Mouse (Mus musculus): Measurements from ENCODE around the gene Gm20388. TPM values are rescaled to one million over a fixed set of nuclear protein-coding genes. Genes with fewer than 3 reads are reported as not detected.

Gm20388 gene
- total RNA-seq, 2 experiments from 2014 or later: 18.6 TPM; not detected in 1

Small RNAs within 50 kb of the gene (microRNA-seq; reads per million reads assigned to microRNA genes)
- gene Gm22715 (0 reads per million in 2 experiments), gene Gm24366 (0 reads per million in 2 experiments), gene Gm27530 (0 reads per million in 2 experiments), gene Mir1967 (0 reads per million in 2 experiments), gene Mir6396 (0 reads per million in 2 experiments), gene Mir7079 (0.25 to 2.4 reads per million in 2 experiments), gene Mir7080 (180 to 237 reads per million in 2 experiments), gene Mir7237 (0 to 0.50 reads per million in 2 experiments), gene Mir7687 (0.67 to 1.2 reads per million in 2 experiments)

Other genes starting within 250 kb of the Gm20388 start
- gene Wfdc1, start 244.5 kb upstream of the Gm20388 start, total RNA-seq (2021): 10 to 100 TPM in 1 of 2 experiments, 1 to 10 TPM in 1; 8.6 to 10.8 TPM
- 1 to 10 TPM; 1.9 to 2.1 TPM for gene Atp2c2, start 210.8 kb upstream of the Gm20388 start, total RNA-seq (2021)
- gene Tldc1, start 132.4 kb upstream of the Gm20388 start, total RNA-seq (2021): 10 to 100 TPM; 17.0 to 17.4 TPM
- gene Cotl1, start 70.3 kb upstream of the Gm20388 start, total RNA-seq (2021): 10 to 100 TPM; 57.2 to 62.6 TPM
- 1 to 10 TPM; 5.4 to 6.0 TPM for gene Klhl36, start 48.6 kb upstream of the Gm20388 start, total RNA-seq (2021)
- gene Usp10, start 481 bp upstream of the Gm20388 start, total RNA-seq (2021): 10 to 100 TPM; 84.4 to 84.7 TPM
- gene Crispld2, start 81.6 kb downstream of the Gm20388 start, total RNA-seq (2021): 1 to 10 TPM; 2.1 to 2.5 TPM
- 10 to 100 TPM; 36.5 to 40.0 TPM for gene Zdhhc7, start 190.6 kb downstream of the Gm20388 start, total RNA-seq (2021)
- 100 to 1,000 TPM; 221 to 232 TPM for gene 6430548M08Rik, start 203.3 kb downstream of the Gm20388 start, total RNA-seq (2021)